Mouse (Mus musculus) kidney, adult 2 months (tissue): ENCODE results near the gene Ctdspl.

Source experiments
- CTCF ChIP-seq: fragments of 200-500 bp; conservative IDR thresholded peaks from 2 replicates; pipeline ENCODE4 v1.5.1; 2011; ENCODE audit warnings: low read depth, mild to moderate bottlenecking, control low read depth, low read length, moderate library complexity, mixed read lengths; ENCODE audit not compliant: insufficient read depth, insufficient read length
- POLR2A ChIP-seq: fragments of 200-500 bp; IDR thresholded peaks from one replicate; pipeline ENCODE4 v1.6.1; 2011; ENCODE audit warnings: low read depth, low read length, control low read depth

DNA sequence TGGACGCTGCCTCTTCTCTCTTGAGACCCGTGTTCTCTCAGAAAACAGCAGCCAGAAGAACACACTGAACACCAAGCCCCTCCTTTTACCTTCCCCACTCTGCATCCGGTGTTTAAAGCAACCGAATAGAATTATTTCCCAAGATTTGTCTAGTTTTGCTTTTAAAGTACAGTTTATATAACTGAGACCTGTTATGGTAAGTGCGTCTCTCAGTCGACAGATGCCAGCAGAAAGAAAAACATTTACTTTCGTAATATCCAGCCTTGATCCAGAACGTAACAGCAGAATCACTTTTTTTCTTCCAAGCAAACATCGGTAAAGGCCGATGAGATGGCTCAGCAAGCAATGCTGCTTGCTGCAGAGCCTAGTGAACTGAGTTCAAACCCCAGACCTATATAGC lies 81.0 kb downstream of the Ctdspl start:
- no peak for TF ChIP-seq CTCF
- no peak for TF ChIP-seq POLR2A
